Mouse (Mus musculus): ENCODE data around the gene Ccnd2. TPM values are rescaled to one million over a fixed set of nuclear protein-coding genes. Genes with fewer than 3 reads are reported as not detected.
A peak's percentile ranks its signal among the peaks of the same experiment; 100 is the strongest.

Gene Ccnd2
- polyA plus RNA-seq, 1 experiment from 2014 or later: 667 TPM

- WGBS: 84% methylated on average over 3 of the region's 3 CpGs
- no peak for ATAC-seq (replicated peaks; ENCODE audit: low FRiP score)
- Histone ChIP-seq H3K36me3 (peaks cover 46% of the 10 kb centered on the region), H3K4me1 (peaks cover 71% of the 10 kb centered on the region), H3K27me3 (no peaks in the 10 kb centered on the region), H3K9ac (no peak overlapping the region), H3K4me3 (replicated peaks) (no peak overlapping the region), H3K4me2 (no peak overlapping the region), H3K9me3 (replicated peaks) (no peaks in the 10 kb centered on the region), H3K27ac (no peak overlapping the region)
Observed at GRCm38 (mm10) chr6:127146322-127146947, 5.6 kb downstream of the Ccnd2 start.

- no peaks in the 10 kb centered on the region for H3K27me3 ChIP-seq
- no peak for ATAC-seq (replicated peaks; ENCODE audit: low FRiP score)
- no peaks in the 10 kb centered on the region for H3K9me3 ChIP-seq (replicated peaks)
- no peak overlapping the region for H3K9ac ChIP-seq
- no peak overlapping the region for H3K4me3 ChIP-seq (replicated peaks)
- peaks cover 55% of the 10 kb centered on the region for H3K36me3 ChIP-seq
- peaks cover 67% of the 10 kb centered on the region for H3K4me1 ChIP-seq
- 59% methylated on average over 20 of the region's 20 CpGs for WGBS
- H3K4me2 ChIP-seq: no peak overlapping the region
- no peak overlapping the region for H3K27ac ChIP-seq
Observed at GRCm38 (mm10) chr6:127145464-127146190, 6.4 kb downstream of the Ccnd2 start.

GRCm38 (mm10) chr6:127143576-127144288 lies 8.3 kb downstream of the Ccnd2 start:
- WGBS: 80% methylated on average over 7 of the region's 7 CpGs
- Histone ChIP-seq H3K36me3 (peaks cover 73% of the 10 kb centered on the region), H3K9ac (no peak overlapping the region), H3K4me3 (replicated peaks) (no peak overlapping the region), H3K4me2 (no peak overlapping the region), H3K9me3 (replicated peaks) (no peaks in the 10 kb centered on the region), H3K27me3 (no peaks in the 10 kb centered on the region), H3K4me1 (peaks cover 60% of the 10 kb centered on the region), H3K27ac (0 out of 2 replicates have a peak overlapping the region, but pooled peaks have one; percentile 33)
- ATAC-seq (replicated peaks; ENCODE audit: low FRiP score): no peak

GRCm38 (mm10) chr6:127143124-127143520 lies 8.9 kb downstream of the Ccnd2 start:
- Histone ChIP-seq H3K9me3 (replicated peaks) (no peaks in the 10 kb centered on the region), H3K4me1 (peaks cover 54% of the 10 kb centered on the region), H3K4me2 (no peak overlapping the region), H3K36me3 (peaks cover 80% of the 10 kb centered on the region), H3K27ac (0 out of 2 replicates have a peak overlapping the region, but pooled peaks have one; percentile 33), H3K27me3 (no peaks in the 10 kb centered on the region), H3K9ac (no peak overlapping the region), H3K4me3 (replicated peaks) (no peak overlapping the region)
- no peak for ATAC-seq (replicated peaks; ENCODE audit: low FRiP score)
- 80% methylated on average over 10 of the region's 10 CpGs for WGBS

- Histone ChIP-seq H3K9me3 (replicated peaks) (no peaks in the 10 kb centered on the region), H3K36me3 (peaks cover 86% of the 10 kb centered on the region), H3K27me3 (no peaks in the 10 kb centered on the region), H3K27ac (0 out of 2 replicates have a peak overlapping the region, but pooled peaks have one; percentile 33), H3K4me2 (peak overlapping the region; percentile 27; the same call in 1 of the 2 replicates), H3K9ac (no peak overlapping the region), H3K4me3 (replicated peaks) (no peak overlapping the region), H3K4me1 (peaks cover 48% of the 10 kb centered on the region)
- 0 out of 2 replicates have a peak, but pooled peaks have one; percentile 41 for ATAC-seq (replicated peaks; ENCODE audit: low FRiP score)
- WGBS: 29% methylated on average over 8 of the region's 10 CpGs
Observed at GRCm38 (mm10) chr6:127142154-127143123, 9.6 kb downstream of the Ccnd2 start.

- H3K27me3 ChIP-seq: no peaks in the 10 kb centered on the region
- no peaks in the 10 kb centered on the region for H3K9me3 ChIP-seq (replicated peaks)
- 93% methylated on average over 11 of the region's 11 CpGs for WGBS
- peaks cover 94% of the 10 kb centered on the region for H3K36me3 ChIP-seq
- H3K9ac ChIP-seq: no peak overlapping the region
- no peak overlapping the region for H3K4me2 ChIP-seq
- no peak overlapping the region for H3K27ac ChIP-seq
- ATAC-seq (replicated peaks; ENCODE audit: low FRiP score): no peak
- H3K4me1 ChIP-seq: peaks cover 17% of the 10 kb centered on the region
- no peak overlapping the region for H3K4me3 ChIP-seq (replicated peaks)
Observed at GRCm38 (mm10) chr6:127138962-127139361, 13.0 kb downstream of the Ccnd2 start.

- no peak overlapping the region for H3K9ac ChIP-seq
- H3K27ac ChIP-seq: no peak overlapping the region
- no peaks in the 10 kb centered on the region for H3K27me3 ChIP-seq
- no peak for ATAC-seq (replicated peaks; ENCODE audit: low FRiP score)
- H3K36me3 ChIP-seq: peaks cover 98% of the 10 kb centered on the region
- no peak overlapping the region for H3K4me2 ChIP-seq
- H3K4me1 ChIP-seq: no peaks in the 10 kb centered on the region
- H3K9me3 ChIP-seq (replicated peaks): no peaks in the 10 kb centered on the region
- 69% methylated on average over 16 of the region's 16 CpGs for WGBS
- H3K4me3 ChIP-seq (replicated peaks): no peak overlapping the region
Observed at GRCm38 (mm10) chr6:127133433-127134245, 18.4 kb downstream of the Ccnd2 start.

GRCm38 (mm10) chr6:127132719-127133118 lies 19.3 kb downstream of the Ccnd2 start:
- H3K4me3 ChIP-seq (replicated peaks): no peak overlapping the region
- no peaks in the 10 kb centered on the region for H3K27me3 ChIP-seq
- ATAC-seq (replicated peaks; ENCODE audit: low FRiP score): no peak
- H3K4me2 ChIP-seq: no peak overlapping the region
- 77% methylated on average over 3 of the region's 3 CpGs for WGBS
- H3K36me3 ChIP-seq: peaks cover 97% of the 10 kb centered on the region
- no peak overlapping the region for H3K27ac ChIP-seq
- no peaks in the 10 kb centered on the region for H3K9me3 ChIP-seq (replicated peaks)
- no peak overlapping the region for H3K9ac ChIP-seq
- H3K4me1 ChIP-seq: no peaks in the 10 kb centered on the region

- 80% methylated on average over 3 of the region's 3 CpGs for WGBS
- Histone ChIP-seq H3K27ac (no peak overlapping the region), H3K36me3 (peaks cover 97% of the 10 kb centered on the region), H3K4me2 (no peak overlapping the region), H3K9ac (no peak overlapping the region), H3K9me3 (replicated peaks) (no peaks in the 10 kb centered on the region), H3K27me3 (no peaks in the 10 kb centered on the region), H3K4me1 (no peaks in the 10 kb centered on the region), H3K4me3 (replicated peaks) (no peak overlapping the region)
- ATAC-seq (replicated peaks; ENCODE audit: low FRiP score): no peak
Observed at GRCm38 (mm10) chr6:127131946-127132345, 20.0 kb downstream of the Ccnd2 start.

- no peaks in the 10 kb centered on the region for H3K4me1 ChIP-seq
- no peak overlapping the region for H3K4me3 ChIP-seq (replicated peaks)
- ATAC-seq (replicated peaks; ENCODE audit: low FRiP score): no peak
- no peak overlapping the region for H3K9ac ChIP-seq
- H3K27me3 ChIP-seq: no peaks in the 10 kb centered on the region
- H3K27ac ChIP-seq: no peak overlapping the region
- H3K36me3 ChIP-seq: peaks cover 90% of the 10 kb centered on the region
- no peaks in the 10 kb centered on the region for H3K9me3 ChIP-seq (replicated peaks)
- 88% methylated on average over 13 of the region's 13 CpGs for WGBS
- H3K4me2 ChIP-seq: no peak overlapping the region
Observed at GRCm38 (mm10) chr6:127130377-127130776, 21.6 kb downstream of the Ccnd2 start.

GRCm38 (mm10) chr6:127129659-127130058 lies 22.3 kb downstream of the Ccnd2 start:
- Histone ChIP-seq H3K4me2 (no peak overlapping the region), H3K9ac (no peak overlapping the region), H3K4me3 (replicated peaks) (no peak overlapping the region), H3K27ac (no peak overlapping the region), H3K27me3 (no peaks in the 10 kb centered on the region), H3K4me1 (no peaks in the 10 kb centered on the region), H3K36me3 (peaks cover 82% of the 10 kb centered on the region), H3K9me3 (replicated peaks) (no peaks in the 10 kb centered on the region)
- no peak for ATAC-seq (replicated peaks; ENCODE audit: low FRiP score)
- WGBS: 92% methylated on average over 14 of the region's 14 CpGs
